Mouse (Mus musculus): Measurements from ENCODE around the gene Heca. TPM values are rescaled to one million over a fixed set of nuclear protein-coding genes. Genes with fewer than 3 reads are reported as not detected.
"Not testable (repeated sequence)": the region's sequence is repeated elsewhere in the genome, so short reads cannot be mapped to it uniquely, and the experiment has no call there.

The Heca gene
- polyA plus RNA-seq (2012; rRNA removed) = 11.9 and 13.2 TPM in 2 replicates

DNA sequence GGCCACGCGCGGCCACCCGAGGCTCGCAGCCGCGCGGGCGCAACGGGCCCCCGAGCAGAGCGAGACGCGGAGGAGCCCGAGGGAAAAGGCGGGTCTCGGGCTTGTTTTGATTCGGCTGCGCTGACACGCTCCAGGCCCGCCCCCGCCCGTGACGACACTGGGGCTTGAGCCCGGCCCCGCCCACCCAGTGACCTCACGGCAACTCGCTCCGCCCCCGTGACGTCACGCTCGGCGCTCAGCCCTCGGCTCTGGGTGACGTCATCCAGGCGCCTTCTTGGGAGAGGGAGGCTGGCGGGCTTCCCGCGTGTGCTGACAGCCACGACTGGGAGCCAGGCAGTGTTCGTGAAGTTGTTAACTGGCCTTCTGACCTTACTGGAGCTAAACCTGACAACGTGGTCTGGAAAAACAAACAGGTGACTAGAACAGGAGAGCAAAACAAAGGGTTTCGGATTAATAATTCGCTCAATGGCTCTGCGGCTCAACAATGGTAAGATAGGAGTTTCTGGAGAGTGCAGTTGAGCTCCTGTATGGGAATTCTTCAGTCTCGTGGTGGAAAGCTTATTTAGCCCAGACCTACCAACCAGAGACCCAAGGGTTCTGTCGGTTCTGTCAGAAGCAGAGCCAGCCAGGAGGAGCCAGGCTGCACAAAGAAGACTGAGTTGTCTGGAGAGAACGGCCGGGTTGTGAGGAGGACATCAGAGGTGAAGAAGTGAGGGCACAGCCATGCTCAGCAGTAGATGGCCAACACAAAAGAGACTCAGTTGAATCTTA is at the start of gene Heca:
Gene Heca, minus strand, starts transcription at position 108 of the 771 bp plus-strand sequence.
- DNase-seq (ENCODE audit: low read depth) = no peak

DNA sequence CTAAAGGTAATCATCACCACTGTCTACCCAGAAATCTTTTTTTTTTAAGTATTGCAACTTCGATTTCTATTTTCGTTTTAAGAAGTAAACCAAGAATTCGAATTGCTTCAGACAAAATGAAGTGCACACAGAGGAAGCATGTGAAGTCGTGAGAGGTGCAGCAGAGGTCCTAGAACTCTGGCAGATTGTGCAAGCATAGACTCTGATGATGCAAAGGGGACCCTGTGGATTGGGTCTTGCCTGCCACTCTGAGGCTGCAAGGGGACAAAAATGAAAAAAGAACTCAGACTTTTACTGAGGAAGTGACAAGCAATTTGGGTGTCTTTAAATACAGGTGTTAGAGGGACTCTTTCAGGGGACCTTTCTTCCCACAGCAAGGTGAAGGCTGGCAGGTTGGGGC is 42.7 kb upstream of the Heca start:
- no peak for DNase-seq (ENCODE audit: low read depth)

DNA sequence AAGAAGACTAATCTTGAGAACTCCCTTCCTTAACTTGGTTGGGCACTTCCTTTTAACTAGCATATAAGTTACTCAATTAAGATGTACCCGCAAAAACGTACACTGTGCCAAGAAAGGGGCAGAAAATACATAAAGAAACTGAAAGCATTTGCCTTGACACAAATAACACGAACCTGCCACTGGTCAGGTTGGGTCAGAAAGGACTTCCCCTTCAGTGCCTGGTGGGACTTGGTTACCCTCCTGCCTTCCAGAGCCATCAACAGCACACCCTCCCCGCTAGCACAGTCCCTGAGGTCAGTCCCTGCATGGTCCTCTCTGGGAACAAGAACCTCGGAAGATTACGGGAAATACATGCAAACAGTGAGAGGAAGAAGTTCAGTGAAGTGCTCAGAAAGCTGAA is 41.3 kb upstream of the Heca start:
- DNase-seq (ENCODE audit: low read depth) = no peak

DNA sequence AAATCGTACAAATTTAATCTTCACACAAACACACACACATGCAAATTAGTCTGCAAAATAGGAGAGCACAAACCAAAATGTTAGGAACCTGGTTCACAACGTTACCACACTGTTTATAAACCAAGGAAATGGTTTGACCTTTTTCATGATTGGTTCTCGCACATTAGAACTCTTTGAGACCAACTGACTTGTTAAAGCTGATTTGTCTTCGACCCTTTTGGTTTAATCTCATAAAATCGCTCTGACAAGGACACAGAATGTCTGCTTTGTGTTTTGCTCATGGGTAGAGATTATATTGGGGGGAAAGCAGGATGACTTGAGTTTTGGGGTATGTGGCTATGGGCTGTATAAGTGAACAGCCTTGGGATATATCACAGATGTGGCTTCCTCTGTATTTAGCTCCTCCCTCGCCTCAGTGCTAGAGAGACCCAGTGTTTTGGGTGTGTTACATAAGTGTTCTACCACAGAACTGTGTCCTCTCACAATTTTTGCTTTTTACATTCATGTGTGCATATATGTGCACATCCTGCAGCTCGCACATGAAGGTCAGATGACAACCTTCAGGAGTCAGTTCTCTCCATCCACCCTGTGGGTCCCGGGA is 40.1 kb upstream of the Heca start:
- DNase-seq (ENCODE audit: low read depth) = no peak

DNA sequence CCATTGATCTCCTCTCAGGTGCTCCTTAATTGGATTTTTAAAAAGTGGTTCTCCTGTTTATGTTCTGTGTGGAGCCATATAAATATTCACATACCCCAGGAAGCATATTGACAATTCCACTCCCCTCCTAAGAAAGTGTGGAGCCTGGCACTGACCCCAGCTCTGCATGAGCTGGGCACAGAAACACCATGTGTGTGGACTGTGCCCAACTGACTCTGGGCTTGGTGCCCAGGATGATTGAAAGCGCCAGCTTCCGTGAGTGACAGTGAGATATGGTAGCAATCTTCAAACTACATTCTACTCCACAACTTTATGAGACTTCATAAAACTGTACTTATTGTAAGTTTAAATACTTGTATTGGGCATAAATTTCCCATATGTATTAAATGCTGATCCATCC is 35.4 kb upstream of the Heca start:
- no peak for DNase-seq (ENCODE audit: low read depth)

DNA sequence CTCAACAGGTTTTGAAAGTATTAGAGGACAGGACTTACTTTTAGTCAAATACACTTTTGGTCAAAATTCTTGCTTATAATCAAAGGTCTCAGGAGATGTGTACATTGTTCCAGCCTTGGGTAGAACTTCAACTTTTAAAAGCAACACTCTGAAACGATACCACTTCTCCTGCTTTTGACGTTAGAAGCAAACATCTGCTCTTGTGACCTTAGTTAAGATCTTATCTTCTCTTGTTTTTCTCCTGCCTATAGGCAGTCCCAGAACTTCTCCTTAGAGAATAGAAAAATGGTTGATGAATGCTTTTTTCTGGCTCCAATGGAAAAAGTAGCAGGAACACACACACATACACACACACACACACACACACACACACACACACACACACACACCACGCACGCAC is 18.2 kb upstream of the Heca start:
- DNase-seq (ENCODE audit: low read depth) = no peak

DNA sequence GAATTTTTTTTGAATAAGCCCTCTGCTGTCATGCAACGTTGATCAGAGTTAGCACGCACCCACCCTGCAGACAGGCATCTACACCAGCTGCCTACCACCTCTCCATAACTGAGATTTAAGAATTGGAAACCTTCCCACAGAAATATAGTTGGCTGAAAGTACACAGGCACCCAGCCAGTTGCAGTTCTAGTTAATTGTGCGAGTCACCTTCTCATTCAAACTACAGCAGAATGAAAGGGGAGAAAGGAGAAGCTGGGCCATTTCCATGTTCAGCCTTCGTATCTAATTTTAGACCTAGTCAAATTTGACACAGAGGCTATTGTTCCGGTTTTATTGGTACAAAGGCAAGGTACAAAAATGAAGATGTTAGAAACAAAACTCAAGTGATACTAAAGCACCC is 2.9 kb upstream of the Heca start:
- no peak for DNase-seq (ENCODE audit: low read depth)

DNA sequence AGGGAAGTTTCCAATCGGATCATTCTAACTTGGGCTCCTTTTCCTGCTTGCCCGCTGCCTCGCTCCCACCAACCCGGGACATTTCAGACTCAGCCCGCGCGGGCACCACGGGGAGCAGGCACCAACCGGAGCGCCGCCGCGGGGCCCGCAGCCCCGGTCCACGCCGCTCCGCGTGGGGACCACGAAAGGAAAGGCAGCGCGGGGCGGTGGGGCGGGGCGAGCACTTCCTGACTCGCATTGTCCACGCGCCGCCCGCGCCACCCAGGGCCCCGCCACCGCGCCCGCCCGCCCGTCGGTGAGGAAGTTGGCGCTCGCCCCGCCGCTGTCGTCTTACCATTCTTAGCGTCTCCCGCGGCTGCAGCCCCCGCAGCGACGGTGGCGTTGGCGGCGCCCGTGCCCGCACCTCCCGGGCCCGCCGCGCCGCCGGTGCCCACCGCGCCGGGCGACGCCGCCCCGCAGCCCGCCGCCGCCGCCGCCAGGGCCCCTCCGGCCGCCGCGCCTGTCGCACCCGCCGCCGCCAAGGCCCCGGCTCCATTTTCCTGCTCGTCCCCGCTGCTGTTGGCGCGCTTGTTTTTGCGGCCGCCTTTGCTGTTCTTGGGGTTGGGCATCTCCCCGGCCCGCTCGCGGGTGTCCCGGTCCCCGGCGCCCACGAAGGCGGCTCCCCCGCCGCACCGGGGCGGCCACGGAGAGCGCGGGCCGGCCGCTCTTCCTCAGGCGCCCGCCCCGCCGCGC is 526 bp downstream of the Heca start:
- no peak for DNase-seq (ENCODE audit: low read depth)

DNA sequence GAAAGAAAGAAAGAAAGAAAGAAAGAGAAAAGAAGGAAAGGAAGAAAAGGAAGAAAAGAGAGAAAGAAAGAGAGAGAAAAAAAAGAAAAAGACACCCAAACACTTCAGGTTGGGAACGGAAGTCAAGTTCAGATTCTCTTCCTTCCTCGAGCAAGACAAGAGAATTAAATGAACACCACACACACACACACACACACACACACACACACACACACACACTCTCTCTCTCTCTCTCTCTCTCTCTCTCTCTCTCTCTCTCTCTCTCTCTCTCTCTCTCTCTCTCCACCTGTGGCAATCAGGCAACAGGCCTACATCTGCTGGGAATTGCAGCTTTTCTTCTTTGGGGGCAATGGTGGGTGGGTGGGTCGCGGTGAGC is 1.1 kb downstream of the Heca start:
- not testable (repeated sequence) for DNase-seq (ENCODE audit: low read depth)

DNA sequence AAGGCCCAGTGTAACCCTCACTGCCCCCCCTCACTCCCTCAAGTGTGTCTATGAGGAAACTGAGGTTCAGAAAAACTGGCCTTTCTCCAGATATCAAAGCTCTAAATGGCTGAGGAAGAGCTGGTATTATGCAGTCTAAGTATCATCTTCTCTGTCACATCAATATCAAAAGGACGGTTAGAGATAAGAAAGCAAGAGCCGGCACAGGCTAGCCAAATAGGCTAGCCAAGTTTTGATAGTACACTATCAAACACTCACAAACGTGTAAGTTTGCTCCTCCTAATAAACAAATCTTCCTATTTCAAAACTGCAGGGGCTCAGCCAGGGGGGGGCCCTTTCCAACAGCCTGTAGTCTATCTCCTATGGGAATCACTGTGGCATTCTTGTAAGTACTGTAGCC is 1.8 kb downstream of the Heca start:
- DNase-seq (ENCODE audit: low read depth) = no peak

DNA sequence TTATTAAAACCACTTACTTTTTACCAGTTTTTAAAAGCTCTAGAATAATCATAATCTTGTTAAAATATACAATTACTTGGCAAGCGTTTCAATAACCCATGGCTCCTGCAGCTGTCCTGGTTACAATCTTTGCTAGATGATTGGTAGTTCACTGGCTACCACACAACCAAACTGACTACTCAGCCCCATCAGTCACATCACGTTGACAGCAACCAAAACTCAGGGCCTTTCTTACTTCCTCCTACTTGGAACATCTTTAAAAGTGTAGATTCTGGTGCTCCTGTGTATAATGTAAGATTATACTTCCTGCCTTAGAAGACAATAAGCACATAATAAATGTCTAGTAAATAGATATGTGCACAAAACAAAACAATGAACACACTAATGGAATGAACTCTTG is 14.2 kb downstream of the Heca start:
- DNase-seq (ENCODE audit: low read depth) = no peak

DNA sequence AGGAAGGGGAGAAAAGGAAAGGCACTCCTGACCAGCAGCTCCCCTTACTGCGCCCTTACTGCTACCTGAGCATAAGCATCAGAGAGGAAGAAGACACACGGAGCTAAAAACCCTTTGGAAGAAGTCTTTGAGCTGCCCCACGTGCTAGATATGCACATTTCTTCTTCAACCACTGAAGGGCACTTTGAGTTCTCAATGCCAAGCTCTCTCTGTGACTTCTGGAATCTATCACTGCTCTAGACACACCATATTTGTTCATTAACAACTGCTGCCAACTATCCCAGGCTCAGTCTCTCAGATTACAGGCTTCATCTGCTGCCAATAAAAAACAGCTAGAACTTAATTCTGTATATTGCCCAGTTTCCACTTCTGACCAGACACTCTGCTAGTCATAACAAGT is 15.7 kb downstream of the Heca start:
- DNase-seq (ENCODE audit: low read depth) = no peak

DNA sequence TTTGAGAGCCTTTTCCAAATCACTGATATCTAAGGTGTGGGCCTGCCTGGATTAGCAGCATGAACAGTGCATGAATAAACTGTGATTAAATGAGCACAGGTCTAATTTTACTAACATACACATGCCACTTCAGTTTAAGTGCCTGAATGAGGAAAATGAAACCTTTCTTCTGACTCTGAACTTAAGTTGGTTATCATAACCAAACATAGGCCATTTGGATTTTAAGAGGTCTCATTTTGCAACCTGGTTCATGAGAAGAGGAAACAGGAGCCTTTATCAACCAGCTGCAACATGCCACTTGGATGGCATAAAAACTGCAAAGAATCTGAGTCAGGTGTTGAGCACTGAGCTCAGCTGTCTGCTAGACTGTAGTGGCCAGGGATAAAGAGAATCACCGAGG is 16.7 kb downstream of the Heca start:
- DNase-seq (ENCODE audit: low read depth) = no peak

DNA sequence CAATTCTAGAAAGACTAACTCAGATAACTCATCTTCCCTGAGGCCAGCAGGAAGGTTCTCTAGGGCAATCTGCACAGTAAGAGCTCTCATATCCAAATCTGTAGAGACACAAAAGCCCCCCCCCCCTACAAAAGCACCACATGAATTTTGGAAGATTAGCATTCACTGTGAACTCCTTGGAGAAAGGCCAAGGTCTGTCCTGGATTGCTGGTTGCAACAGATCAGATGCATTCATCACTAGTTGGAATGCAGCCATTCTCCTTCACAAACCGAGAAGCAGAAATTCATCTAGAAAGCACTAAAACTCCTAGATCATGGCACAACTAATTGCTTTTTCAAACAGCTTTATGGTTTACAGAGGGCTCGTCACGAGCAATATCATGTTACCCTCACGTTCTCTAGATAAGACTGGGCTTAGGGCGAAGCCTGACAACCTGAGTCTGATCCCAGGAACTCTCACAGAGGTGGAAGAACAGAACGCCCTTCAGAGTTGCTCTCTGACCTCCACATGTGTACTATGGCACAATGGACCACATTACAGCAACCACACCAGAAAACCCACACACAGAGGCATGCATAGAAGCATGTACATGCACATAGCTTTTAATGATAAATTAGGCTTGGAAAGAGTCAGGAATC is 17.3 kb downstream of the Heca start:
- DNase-seq (ENCODE audit: low read depth) = no peak

DNA sequence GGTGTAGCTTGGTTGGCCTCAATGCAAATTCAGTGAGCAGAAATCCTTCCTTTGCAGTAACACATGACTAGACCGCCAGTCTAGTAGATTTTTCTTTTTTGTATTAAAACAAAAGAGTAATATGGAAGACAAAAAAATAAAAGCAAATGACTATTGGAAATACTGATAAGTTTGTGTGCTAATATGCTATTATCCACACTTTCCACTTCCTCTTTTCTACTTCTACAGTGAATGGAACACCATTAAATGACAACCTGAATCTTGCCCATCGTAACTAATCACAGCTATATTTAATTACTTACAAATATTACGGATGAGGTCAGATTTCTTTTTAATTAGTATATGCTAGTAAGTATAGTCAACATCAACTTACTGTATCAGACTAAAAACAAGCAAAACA is 22.7 kb downstream of the Heca start:
- DNase-seq (ENCODE audit: low read depth) = no peak

DNA sequence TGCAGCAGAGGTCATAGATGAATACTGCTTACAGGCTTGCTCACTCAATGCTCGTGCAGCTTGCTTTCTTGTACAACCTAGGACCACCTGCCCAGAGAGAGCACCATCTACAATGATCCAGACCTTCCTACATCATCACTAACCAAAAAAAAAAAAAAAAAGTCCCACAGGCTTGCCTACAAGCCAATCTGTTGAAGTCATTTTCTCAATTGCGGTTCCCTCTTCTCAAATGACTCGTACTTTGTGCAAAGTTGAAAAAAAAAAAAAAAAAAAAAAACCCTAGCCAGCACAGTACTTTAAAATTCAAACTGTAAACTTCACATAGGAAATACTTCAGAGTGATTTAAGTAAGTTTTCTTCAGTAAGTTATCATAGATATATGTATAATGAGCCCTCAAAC is 23.7 kb downstream of the Heca start:
- DNase-seq (ENCODE audit: low read depth) = no peak

DNA sequence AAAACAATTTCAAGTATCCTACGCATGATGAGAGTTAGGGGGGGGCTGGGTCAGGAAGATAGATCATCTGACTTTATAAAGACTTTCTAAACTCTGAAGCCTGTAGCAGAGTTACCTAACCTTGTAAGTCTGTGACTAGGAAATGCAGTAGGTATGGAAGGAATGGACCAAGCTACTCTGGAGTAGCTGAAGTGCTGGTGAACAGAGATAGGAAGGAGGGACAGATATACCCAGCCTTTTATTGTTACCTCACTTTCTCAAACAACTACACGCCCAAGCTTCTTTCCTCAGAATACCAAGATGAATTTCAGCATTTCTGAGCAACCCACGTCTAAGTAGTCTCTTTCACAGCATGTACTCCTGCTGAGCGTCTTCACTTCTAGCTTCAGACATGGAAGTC is 26.5 kb downstream of the Heca start:
- DNase-seq (ENCODE audit: low read depth) = no peak

DNA sequence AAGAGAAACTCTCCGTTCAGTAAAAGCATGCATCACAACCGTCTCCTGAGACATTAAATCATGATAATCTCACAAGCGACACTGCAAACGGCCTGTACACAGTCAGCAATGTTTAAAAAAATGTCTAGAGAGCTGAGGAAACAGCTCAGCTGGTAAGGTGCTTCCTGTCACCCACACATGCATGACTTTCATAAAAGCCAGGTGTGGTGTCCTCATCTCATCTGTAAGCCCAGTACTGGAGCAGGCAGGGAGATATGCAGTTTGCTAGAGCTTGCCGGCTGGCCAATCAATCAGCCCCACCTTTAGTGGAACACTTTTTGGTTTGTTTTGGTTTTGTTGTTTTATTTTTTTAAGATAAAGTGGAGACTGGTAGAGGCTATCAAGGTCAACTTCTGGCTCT is 27.9 kb downstream of the Heca start:
- DNase-seq (ENCODE audit: low read depth) = no peak

DNA sequence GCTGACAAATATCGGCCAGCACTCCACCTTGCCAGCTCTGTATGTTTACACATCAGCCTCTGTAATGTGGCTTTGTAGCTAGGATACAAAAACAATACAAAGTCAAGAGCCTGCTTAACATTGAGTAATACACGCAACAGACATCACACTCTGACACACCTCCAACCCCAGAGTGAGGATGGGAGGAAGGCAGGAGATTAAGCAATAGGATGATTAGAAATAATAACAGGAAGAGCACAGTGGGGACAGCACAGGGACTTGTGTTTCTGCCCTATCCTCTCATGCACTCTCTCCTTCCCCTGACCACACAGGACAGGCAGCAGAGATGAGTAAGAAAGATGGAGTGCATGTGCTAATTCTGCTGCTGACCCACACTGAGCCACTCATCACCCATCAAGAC is 28.8 kb downstream of the Heca start:
- peak; percentile 51 for DNase-seq (ENCODE audit: low read depth)

DNA sequence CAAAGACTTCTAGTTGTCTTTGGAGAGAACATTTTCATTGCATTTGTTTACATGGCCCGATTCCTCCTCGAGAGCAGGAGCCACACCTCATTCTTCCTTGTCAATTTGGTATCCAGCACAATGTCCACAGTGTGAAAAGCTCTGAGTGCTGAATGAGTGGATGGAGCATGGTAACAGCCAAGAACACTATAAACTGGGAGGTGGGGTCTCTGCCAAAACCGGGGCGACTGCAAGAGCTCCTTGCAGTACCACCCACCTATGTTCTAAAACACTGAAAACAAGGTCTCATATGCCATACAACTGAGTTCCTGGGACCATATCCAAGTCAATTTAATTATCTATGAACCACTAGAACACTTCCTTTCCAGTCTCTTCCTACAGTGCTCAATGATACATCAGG is 39.1 kb downstream of the Heca start:
- no peak for DNase-seq (ENCODE audit: low read depth)

DNA sequence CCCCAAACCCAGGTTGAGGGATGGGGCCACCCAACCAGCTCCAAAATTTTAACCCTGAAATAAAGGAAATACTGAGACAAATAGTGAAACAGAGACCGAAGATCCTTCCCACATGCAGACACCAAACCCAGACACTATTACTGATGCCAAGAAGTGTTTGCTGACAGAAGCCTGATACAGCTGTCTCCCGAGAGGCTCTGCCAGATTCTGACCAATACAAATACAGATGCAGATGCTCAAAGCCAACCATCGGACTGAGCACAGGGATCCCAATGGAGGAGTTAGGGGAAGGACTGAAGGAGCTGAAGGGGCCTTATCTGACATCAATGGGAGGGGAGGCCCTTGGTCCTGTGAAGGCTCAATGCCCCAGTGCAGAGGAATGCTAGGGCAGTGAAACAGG is 41.5 kb downstream of the Heca start:
- DNase-seq (ENCODE audit: low read depth) = not testable (repeated sequence)

DNA sequence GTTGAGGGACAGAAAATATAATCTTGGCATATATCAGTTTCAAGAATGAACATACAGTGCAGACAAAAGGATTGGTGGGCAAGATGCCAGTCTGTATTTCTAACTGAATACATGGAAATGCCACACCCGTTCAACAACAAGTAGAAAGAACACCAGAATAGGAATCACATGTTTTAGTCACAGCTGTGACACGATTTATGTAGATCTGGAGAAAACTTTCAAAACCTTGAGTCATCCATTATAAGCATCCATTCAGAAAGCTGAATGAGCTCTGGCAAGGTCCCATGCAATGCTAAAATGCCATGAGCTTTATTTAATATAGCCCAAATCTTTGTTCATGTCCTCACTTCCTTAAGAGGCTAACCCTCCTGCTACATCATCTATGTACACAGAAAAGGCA is 44.4 kb downstream of the Heca start:
- no peak for DNase-seq (ENCODE audit: low read depth)

DNA sequence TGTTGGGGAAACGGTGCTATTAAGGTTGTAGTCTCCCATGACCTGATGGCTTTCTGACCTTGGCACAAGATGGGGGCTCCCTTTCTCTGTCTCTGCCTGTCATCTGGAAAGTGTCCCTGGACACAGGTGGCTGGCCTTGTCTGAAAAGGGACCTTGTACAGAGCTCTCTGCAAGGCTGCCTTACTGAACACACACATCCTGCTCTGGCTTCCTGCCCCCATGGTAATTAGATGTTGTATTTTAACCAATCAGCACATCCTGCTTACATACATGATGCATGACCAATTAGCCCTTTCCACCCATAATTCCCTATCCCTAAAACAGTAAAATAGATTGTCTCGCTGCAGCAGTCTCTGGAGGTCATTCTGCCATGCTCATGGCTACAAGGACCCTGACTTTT is 67.1 kb downstream of the Heca start:
- no peak for DNase-seq (ENCODE audit: low read depth)

Measured in gonadal fat pad, adult 2 months (tissue).